Mouse (Mus musculus) thymus, postnatal 14 days (tissue): ENCODE results near the gene Grk5.
A peak's percentile ranks its signal among the peaks of the same experiment; 100 is the strongest.
"Not testable (repeated sequence)": the region's sequence is repeated elsewhere in the genome, so short reads cannot be mapped to it uniquely, and the experiment has no call there.

Source experiments
- DNase-seq: peaks from one replicate; pipeline ENCODE4 v3.0.0; 2021

Gene Grk5

DNA sequence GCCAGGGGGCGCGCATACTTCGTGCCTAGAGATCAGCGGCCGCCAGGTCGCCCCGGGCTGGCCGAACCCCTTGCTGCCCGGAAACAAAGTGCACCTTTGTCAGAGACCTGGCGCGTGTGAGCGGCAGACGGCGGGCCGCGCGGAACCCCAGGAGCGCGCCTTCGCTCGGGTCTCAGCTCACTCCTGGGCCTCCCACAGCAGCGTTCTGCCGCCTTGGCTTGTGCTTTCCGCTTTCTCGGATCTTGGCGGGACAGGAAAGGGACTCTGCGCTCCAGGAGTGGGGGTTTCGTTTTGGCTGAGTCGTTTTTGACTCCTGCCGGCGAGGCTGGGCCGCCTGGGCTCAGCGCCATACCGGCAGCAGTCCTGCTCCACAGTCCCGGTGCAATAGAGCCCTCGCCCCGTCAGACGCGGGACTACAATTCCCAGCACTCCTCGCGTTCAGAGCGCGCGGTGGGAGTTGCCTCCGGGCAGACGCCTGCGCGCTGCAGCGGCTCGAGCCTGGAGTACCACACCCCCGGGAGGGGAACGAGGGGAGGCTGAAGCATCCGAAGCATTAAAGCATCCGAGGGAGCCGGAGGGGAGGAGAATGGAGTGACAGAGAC, at the start of gene Grk5:
Gene Grk5 (plus strand): TSS at position 36 of the 602 bp plus-strand sequence.
- DNase-seq = peak; percentile 95

DNA sequence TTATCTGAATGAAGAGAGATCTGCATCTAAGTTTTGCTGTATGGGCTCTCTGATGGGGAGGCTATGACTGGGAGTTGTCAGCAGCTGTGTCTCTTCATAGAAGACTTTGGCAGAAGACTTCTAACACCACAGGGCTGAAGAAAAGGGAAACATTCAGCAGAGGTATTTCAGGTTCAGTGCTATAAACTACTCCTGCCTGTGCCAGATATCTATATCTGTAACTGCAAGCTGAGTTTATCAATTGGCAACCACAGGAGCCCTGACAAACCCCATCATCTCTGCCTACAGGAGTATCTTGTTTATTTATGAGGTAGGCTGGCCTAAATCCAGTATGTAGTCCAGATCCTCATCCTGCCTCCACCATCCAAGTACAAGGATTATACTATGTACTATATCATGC, 46.2 kb upstream of the Grk5 start:
- DNase-seq = no peak

DNA sequence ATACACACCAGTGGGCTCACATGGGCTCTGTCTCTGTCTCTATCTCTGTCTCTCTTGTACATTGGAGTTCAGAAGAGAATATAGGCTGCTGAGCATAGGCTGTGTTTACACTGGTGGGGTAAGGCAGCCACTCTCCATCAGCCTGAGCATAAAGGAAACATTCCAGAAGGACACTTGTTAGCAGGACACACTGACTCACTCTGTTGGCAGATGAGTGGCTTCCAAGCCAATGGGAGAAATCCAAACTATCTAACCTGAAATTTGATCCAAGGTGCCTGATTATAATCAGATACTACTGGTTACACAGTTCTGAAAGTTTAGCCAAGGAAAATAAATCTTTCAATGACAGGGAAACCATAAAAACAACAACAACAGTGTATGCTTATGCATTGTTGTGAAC, 43.8 kb upstream of the Grk5 start:
- no peak for DNase-seq

DNA sequence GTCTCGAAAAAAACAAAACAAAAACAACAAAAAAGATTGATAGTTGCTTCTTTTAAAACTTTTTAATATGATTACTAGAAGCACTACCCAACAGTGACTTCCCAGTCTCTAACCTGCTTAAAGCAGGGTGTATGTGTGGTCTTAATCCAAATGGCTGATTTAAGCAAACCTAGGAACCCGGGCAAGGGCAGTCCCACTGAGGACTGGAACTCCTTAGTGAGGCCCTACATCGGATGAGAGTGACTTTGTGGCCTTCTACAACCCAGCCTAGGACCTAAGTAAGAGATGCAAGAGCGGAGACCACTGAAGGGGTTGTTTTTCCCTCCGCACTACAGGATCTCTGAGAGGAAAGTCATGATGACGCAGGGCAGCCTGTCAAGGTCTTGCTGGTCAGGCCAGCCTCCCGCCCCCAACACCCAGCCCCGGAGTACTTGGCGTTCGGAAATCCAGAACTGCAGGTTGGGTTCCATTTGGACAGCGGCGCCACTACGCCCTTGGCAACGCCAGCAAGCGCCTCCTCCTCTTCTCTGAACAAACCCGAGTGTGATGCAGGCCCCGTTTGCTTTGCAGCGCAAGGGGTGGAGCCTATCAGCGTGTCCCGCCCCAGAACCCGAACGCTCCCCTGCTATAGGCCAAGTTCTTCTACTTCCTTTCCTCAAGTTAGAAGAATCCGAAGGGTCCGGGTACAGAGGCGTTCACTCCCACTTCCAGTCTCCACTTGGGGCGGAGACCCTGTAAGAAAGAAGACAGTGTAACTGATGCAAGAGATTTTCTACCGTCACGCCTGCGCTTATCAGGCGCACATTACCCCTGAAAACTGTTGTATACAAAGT, 28.5 kb upstream of the Grk5 start, which contains the start of gene Sfxn4:
Gene Sfxn4 (minus strand): TSS at position 612 of the 833 bp plus-strand sequence.
- DNase-seq = peak; percentile 95

DNA sequence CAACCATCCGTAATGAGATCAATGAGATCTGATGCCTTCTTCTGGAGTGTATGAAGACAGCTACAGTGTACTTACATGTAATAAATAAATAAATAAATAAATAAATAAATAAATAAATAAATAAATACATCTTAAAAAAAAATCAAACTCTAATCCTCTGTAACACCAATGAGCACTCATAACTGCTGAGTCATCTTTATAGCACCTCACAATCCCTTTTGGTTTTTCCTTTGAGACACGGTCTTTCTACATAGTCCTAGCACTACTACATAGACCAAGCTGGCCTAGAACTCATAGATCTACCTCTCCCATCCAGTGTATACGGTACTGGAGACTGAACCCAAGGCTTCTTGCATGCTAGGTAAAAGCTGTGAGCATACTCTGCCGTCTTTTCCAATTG, 23.4 kb upstream of the Grk5 start:
- DNase-seq = not testable (repeated sequence)

DNA sequence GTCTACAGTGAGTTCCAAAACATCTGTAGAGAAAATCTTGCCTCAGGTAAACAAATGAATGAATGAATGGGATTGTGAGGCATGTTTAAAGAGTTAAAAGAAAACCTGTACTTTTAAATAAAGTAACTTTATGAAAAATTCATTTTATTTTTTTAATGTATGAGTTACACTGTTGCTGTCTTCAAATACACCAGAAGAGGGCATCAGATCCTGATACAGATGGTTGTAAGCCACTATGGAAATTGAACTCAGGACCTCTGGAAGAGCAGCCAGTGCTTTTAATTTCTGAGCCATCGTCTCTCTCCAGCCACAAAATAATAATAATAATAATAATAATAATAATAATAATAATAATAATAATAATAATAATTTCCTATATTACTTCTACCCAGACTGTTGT, 19.1 kb upstream of the Grk5 start:
- no peak for DNase-seq

DNA sequence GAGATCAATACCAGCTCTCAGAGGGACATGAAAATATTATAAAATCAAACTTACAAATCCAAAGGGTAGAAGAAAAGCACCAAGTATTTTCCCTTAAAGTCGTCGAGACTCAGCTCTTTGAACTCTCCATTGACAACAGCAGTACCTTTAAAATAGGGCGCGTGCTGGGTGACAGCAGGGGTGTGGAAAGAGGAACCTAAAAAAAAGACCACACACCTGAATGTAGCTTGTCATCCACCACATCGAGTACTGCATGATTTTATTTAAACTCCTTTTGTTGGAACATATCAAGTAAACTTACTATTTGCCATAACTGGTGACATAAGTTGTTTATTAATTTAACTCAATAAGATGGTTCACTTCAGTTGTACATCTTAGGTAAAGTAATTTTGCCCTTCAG, 18.2 kb upstream of the Grk5 start:
- no peak for DNase-seq

DNA sequence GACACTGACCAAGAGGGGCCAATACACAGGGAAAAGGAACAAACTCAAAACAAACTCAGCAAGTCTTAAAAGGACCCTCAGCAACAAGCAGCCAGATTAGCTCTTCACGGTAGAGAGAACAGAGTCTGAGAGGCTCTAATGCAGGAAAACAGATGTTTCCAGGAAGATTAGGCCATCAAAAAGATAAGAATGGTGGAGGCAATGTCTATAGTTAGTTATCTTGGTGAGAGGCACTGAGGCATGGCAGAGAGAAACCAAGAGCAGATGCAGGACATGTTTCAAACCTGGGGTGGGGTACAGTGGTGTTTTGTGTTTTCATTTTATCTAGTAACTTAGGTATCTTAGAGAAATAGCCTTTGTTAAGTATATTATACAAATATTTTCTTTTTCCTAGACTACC, 17.3 kb upstream of the Grk5 start:
- no peak for DNase-seq

DNA sequence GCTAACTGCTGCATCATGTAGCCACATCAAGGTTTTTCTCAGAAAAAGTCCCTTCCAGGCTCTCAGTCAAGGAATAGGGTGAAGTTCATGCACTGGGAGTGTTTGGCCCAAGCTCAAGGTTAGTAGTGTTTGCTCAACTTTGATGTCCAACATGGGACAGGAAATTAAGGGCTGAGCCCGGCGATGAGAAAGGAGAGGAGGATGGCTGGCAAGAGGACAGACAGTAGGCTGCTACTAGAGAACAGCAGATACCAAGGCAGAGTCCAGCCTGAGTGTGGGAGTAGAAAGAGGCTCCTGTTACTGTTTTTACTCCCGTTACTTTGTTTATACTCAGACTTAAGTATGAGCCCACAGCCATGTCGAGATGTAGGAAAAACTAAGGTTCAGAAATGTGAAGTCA, 16.0 kb upstream of the Grk5 start:
- no peak for DNase-seq

DNA sequence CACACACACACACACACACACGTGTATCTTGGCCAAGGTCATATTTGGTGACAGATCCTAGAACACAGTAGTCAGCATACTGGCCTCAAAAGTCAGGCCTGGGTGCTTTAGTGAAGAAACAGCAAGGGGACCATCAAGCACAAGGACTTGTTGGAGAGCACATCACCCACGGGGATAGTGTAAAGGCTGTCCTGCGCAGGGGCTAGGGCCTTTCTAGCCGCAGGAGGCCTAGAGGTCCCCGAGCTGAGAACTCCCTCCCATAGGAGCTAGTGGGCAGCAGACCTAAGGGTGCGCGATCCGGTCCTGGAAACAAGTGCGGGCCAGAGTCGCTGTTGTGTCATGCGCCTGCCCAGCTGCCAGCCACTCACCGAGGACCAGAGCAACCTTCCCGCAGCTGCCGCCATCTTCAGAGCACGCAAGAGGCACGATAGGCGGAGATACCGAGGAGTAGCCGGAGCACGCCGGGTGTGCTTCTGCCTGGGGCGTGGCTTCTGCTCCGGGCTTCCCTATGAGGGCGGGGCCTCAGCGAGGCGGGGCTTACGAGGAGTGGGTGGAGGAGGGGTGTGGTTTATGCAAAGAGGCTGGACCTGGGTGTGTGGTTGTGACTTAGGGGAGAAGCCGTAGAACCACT, 15.4 kb upstream of the Grk5 start, which contains the start of gene Prdx3:
Gene Prdx3 (minus strand): TSS at position 493 of the 631 bp plus-strand sequence.
- peak; percentile 98 for DNase-seq

DNA sequence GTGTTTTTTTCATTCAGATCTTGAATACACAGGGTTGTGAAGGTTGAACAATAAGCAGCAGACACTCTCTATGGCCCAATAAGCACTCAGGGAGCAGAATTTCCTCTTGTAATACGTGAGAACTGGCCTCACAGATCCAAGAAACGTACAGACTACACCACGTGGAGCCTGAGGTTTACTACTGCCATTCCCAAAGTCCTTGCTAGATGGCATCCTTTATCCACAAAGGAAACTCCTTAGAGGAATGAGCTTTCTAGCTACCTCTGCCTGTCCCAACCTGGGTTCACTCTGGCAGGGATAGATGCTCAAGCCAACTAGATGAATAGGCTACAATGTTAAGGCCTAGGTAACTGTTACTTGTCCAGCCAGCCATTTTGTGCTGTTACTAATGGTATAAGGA, 6.4 kb upstream of the Grk5 start:
- DNase-seq = no peak

DNA sequence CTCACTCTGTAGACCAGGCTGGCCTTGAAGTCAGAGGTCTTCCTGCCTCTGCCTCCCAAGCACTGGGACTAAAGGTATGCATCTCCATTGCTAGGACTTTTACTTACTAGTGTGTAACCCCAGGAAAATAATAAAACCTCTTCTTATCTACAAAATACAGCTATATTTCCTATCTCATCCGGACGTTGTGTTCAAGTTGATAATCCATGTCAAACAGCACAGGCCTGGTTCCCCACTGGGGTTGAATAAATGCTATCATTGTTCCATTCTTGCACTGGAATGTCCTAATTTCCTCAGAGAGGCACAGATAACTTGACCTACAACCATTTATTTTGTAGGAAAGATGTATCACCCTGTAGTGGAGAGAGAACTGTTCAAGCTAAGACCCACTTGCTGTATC, 1.9 kb upstream of the Grk5 start:
- DNase-seq = no peak

DNA sequence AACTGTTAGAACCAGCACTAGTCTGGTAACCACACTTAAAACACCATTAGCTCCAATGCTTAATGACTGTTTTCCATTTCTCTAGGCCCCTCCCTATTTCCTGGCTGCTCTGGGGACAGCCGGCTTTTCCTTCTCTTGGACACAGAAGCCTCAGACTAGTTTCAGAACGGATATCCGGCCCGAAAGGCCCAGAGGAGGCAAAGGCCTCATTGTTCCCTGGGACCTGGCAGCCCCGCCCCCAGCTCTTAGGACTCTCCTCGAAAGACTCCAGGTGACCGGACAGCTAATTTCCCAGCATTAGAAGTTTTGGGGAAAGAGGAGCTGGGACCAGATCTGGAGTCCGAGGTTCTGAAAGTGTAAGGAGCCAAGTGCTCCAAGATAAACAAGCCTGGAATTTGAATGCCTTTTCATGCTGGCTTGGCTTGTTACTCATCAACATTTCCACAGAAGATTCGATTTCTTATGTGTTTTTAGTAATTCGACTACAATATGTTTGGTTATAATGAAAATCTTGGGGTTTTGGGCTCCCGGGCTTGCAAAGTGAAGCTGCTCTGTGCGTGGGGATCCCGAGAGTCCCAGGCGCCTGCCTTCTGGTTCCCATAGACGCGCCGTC, 342 bp upstream of the Grk5 start:
- DNase-seq = peak; percentile 50

DNA sequence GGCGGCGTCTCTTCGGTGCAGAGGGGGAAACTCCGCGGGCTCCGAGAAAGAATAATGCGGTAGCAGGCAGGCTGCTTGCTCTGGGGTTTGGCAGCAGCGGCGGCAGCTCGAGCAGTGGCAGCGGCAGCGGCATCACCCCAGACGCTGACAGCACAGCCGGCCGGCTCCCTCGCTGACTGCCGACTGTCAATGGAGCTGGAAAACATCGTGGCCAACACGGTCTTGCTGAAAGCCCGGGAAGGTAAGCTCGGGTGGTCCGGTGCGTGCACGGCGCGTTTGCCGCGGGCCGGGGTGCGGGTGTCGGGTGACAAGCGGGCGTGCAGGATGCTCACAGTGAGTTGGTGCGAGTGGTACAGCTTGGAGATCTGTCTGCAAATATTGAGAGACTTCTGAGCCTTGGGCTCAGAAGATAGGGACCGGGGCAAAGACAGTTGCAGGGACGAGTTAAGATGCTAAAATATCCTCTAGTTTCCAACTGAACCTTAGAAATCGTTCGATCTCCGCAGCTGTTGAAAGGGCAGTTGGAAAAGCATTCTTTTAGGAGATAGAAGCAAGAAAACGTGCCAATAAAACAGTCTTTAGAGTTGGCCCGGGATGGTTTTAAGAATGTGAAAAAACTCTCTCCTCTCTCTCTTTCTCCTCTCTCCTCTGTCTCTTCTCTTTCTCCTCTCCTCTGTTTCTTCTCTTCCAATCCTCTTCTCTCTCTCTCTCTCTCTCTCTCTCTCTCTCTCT, 1.0 kb downstream of the Grk5 start:
- DNase-seq = no peak

DNA sequence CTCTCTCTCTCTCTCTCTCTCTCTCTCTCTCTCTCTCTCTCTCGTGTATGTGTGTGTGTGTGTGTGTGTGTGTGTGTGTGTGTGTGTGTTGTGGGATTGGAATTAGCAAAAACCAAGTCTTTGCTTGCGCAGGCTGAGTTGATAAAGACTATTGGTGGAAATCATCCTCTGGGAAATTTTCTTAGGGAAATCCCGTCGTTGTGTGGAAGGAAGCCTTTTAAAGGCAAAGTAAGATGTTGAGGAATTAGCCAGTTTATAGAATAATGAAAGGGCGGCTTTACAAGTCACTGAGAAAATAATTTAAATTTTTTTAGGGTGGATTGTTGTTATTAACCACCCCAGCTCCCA, 1.5 kb downstream of the Grk5 start:
- no peak for DNase-seq

DNA sequence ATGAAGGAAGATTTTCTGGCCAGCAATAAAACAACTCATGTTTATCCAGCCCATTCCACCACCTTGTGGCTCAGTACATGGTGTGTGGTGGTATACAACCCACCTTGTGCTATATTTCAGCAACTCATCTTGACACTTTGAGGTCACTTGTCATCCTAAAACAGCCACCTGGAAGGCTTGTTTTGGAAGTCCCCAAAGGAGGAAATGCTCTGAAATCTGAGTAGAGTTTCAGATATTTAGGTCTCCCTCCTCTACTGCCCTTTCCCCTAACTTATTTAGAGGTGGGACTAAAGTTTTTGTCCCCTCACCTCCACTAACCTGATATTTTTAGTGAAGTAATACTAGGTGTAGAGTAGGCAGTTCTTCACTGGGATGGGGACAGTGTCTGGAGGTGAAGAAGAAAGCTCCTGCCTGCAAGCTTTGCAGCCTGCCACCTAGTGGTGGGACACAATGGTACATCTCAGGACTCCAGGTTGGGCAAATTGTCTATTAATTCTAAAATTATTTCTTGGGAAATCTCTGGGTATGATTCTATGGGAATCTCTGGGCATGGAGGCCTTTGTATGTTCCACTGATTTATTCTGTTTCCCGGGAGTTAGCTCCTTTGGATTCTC, 2.5 kb downstream of the Grk5 start:
- peak; percentile 79 for DNase-seq

DNA sequence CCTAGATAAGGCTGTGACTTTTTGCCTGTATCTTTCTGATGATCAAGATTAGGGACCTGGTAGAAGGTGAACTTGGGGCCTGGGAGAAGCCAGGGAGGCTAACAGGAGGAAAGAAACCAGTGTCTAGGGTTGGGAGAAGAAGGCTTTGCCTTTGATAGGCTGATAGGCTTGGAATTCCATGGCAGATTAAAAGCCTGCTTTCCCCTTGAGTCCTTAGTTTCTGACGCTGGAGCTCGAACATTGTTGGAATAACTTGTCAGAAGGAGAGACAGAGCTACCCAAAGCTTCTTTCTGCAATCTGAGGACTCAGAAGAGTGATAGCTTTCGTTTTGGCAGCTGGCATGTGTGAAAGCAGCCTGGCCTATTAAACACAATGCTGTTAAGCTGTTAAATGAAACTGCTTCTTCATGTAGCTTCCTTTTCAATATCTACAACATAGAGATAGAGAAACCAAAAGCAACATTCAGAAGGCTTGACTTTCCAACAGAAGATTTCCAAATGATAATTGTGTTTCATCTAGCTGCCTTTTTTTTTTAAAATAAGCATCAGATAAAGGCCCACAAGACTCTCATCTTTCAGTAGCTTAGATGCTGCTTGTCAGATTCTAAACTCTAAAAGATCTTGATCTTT, 5.8 kb downstream of the Grk5 start:
- no peak for DNase-seq

DNA sequence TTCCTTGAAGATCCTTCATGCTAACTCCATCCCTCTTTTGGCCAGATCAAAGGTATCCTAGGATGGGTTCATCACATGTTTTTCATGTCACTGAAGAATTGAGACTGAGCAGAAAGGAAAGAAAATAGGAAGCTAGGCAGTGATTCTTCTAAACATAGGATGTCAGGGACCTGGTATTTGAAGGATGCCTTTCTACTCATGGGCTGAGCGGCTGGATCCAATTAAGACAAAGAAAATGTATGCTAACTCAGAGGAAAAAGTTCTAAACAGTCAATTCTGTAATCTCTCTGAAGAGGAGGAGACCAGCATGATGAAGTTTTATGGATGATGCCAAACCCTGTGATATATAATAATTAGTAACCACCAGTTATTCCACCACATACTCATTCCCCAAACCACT, 13.6 kb downstream of the Grk5 start:
- DNase-seq = no peak

DNA sequence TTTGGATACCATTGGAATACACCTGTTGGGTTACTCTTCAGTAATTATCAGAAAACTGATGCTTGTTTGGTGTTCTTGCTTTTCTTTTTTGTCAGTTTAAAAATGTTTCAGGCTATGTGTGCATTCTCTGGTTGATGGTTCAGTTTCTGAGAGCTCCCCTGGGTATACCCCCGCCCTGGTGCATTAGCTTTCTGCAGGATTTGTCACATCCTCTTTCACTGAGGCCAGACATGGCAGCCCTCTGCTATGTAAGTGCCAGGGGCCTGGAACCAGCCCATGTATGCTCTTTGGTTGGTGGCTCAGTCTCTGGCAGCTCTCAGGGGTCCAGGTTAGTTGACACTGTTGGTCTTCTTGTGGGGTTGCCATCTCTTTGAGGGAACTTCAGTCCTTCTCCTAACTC, 14.4 kb downstream of the Grk5 start:
- DNase-seq = no peak

DNA sequence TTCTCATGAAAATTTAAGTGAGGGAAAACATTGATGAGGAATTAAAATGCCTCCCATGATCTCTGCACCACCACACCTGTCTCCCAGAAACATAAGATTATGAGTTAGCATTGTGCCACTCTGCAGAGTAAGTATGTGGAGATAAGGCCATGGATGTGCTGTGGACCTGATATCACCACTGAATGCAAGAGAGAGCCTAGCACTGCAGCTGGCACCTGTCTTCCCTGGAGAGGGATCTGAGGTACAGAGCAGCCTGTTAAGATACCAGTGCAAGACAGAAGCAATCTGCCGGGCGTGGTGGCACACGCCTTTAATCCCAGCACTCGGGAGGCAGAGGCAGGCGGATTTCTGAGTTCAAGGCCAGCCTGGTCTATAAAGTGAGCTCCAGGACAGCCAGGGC, 15.9 kb downstream of the Grk5 start:
- no peak for DNase-seq

DNA sequence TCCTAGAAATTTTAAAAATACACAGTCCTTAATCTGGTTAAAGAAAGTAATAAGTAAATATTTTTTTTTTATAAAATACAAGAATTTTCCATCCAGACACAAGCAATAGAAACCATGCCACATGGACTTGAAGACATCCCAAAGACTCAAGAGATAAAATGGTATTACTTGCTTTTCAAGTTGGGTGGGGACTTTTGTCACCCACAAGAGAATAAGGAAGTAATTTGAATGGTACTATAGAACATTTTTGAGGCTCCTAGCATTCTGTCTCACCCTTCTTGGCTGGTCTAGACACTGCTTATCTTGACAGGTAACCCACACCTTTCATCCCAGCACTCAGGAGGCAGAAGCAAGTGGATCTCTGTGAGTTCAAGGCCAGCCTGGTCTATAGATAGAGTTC, 20.8 kb downstream of the Grk5 start:
- DNase-seq = no peak

DNA sequence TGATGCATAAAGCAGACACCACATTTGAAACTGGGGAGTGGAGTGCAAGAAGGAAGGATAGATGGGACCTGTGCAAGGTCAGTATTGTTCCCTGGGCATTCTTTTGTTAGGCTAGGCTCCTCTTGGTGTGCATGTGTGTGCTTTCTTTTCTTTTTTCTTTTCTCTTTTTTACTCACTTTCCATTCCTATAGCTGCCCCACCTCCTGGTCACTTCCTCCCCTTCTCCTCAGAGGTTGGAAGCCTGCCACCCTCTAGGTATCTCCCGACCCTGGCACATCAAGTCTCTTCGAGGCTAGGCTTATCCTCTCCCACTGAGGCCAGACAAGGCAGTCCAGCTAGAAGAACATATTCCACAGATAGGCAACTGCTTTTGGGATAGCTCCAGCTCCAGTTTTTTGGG, 22.1 kb downstream of the Grk5 start:
- no peak for DNase-seq
